Mouse (Mus musculus) forebrain, embryonic 11.5 days (tissue): ENCODE measurements around the gene Gnaq. TPM values are rescaled to one million over a fixed set of nuclear protein-coding genes. Genes with fewer than 3 reads are reported as not detected.

ENCODE experiments used
- ATAC-seq: fragments of 200-750 bp; cut with Nextera tagmentation; replicated peaks from 2 replicates; pipeline ENCODE4 v1.8.0; 2017; ENCODE audit warnings: moderate TSS enrichment; ENCODE audit not compliant: low FRiP score
- DNase-seq: peaks from one replicate; pipeline ENCODE4 v3.0.0-alpha.2; 2017; ENCODE audit warnings: low spot score
- H3K27ac ChIP-seq: fragments of 300-500 bp; sonication (generic); 2 replicates; pipeline ENCODE4 v1.5.1; 2014; ENCODE audit warnings: low read depth, low read length
- H3K27me3 ChIP-seq: fragments of 300-500 bp; sonication (generic); 2 replicates; pipeline ENCODE4 v1.6.1; 2014; ENCODE audit warnings: mild to moderate bottlenecking, low read length, mixed read lengths; ENCODE audit not compliant: control insufficient read depth, insufficient read depth
- H3K36me3 ChIP-seq: fragments of 300-500 bp; sonication (generic); 2 replicates; pipeline ENCODE4 v1.6.1; 2014; ENCODE audit warnings: mild to moderate bottlenecking, low read length, moderate library complexity, mixed read lengths; ENCODE audit not compliant: control insufficient read depth, insufficient read depth
- H3K4me1 ChIP-seq: fragments of 300-500 bp; sonication (generic); replicated peaks from 2 replicates; pipeline ENCODE4 v1.6.1; 2014; ENCODE audit warnings: low read length, mixed read lengths; ENCODE audit not compliant: control insufficient read depth, insufficient read depth
- H3K4me2 ChIP-seq: fragments of 300-500 bp; sonication (generic); 2 replicates; pipeline ENCODE4 v1.6.1; 2014; ENCODE audit warnings: low read depth, mild to moderate bottlenecking, low read length, moderate library complexity, mixed read lengths; ENCODE audit not compliant: severe bottlenecking
- H3K4me3 ChIP-seq: fragments of 300-500 bp; sonication (generic); 2 replicates; pipeline ENCODE4 v1.5.1; 2014; ENCODE audit warnings: low read depth, low read length
- H3K9ac ChIP-seq: fragments of 300-500 bp; sonication (generic); 2 replicates; pipeline ENCODE4 v1.6.1; 2014; ENCODE audit warnings: low read length
- H3K9me3 ChIP-seq: fragments of 300-500 bp; sonication (generic); 2 replicates; pipeline ENCODE4 v1.6.1; 2016; ENCODE audit warnings: low read length, mixed read lengths; ENCODE audit not compliant: control insufficient read depth
- WGBS: fragments of 180-500 bp; shearing (Covaris S2); extraction: QIAGEN DNeasy Blood & Tissue Kit; methylation state at CpG from one replicate; pipeline ENCODE4 v1.1.7; 2014; 5-methylcytosine and 5-hydroxymethylcytosine counted together
- polyA plus RNA-seq: library from polyadenylated mRNA; unstranded; fragments of >200 nt; fragmentation: Nextera tagmentation; extraction: Ambion mirVana; gene quantifications from 2 replicates; pipeline ENCODE4 v1.2.1, GENCODE M21; 2014

Gene Gnaq
- polyA plus RNA-seq, 1 experiment from 2014 or later: 19.7 TPM

DNA sequence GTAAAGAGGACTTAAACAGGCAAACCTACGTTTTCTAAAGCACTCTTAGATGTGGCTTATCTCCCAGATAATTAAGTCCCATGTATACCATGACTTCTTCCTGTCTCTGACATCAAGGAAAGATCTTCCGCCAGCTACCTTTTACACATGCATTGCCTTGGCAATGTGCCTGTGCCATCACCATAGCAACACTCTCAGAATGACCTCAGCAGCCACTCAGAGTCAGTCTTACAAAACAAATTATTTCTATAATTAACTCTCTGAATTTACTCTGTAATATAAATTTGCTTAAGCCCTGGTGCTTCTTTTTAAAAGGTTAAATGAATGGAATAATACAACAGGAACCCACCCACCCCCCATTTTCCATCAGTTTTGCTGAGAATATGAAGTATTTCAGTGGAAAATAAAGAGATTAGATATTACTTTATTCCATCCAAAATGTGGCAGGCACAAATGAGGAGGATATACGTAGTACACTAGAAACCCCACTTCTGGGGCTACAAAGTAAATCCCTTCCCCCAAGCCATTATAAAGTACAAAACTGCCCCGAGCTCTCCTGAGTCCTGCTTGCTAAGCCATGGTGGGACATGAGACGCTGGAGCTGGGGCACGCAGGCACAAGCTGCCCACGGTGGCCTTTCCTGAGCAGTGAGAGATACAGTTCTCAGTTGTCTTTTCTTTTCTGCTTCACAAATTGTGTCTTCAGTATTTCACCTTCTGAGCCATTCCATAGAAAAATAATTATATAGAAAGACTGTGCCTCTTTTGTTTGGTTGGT, 195.6 kb downstream of the Gnaq start:
- peak; percentile 74 for DNase-seq
- 0 out of 2 replicates have a peak overlapping the region, but pooled peaks have one; percentile 8 for H3K4me2 ChIP-seq

DNA sequence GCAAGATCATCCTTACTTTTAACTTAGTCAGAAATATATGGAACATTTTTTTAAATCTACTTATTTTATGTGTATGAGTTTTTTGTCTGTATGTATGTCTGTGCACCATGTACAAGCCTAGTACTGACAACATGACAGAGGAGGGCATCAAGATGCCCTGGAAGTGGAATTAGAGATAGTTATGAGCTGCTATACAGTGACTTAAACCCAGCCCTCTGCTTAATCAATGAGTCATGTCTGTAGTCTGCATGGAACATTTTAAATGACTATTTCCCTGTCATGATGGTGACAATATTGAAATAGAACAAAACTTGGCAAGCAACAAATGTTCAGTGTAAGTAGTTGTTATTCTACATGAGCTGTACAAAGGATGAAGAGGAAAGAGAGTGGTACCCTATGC, 196.4 kb downstream of the Gnaq start:
- ATAC-seq (no peak), DNase-seq (no peak)
- H3K4me2 ChIP-seq: no peak overlapping the region
- no peak overlapping the region for H3K27ac ChIP-seq
- no peak overlapping the region for H3K4me3 ChIP-seq
- H3K9ac ChIP-seq: no peak overlapping the region
- H3K4me1 ChIP-seq: peaks cover 9% of the 10 kb centered on the region; the same call in 1 of the 2 replicates
- H3K9me3 ChIP-seq: no peaks in the 10 kb centered on the region
- no peaks in the 10 kb centered on the region for H3K27me3 ChIP-seq
- no peaks in the 10 kb centered on the region for H3K36me3 ChIP-seq

More for the DNA sequence above, 195.6 kb downstream of the Gnaq start:
- H3K4me3 ChIP-seq: no peak overlapping the region
- ATAC-seq: peak; percentile 84
- H3K9ac ChIP-seq: no peak overlapping the region
- H3K27ac ChIP-seq: 0 out of 2 replicates have a peak overlapping the region, but pooled peaks have one; percentile 27
- peaks cover 9% of the 10 kb centered on the region; the same call in 1 of the 2 replicates for H3K4me1 ChIP-seq
- no peaks in the 10 kb centered on the region for H3K9me3 ChIP-seq
- H3K27me3 ChIP-seq: no peaks in the 10 kb centered on the region
- WGBS: 40% methylated on average over 7 of the region's 7 CpGs
- H3K36me3 ChIP-seq: no peaks in the 10 kb centered on the region

DNA sequence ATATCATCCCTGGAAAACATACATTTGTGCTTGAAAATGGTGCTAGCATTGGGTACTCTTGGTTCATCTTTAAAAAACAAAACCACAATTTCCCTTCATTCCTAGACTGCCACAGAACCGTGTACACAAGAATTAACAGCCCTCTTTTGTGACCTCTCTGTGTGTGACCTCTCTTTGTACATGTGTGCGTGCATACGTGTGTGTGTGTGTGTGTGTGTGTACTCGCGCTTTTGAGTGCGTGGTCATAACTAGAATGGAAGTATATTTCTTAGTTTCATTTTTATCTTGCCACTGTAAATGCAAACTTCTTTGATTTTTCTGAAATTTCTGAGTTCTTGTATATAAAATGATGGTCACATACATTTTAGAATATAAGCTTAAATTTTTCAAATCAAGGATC, 197.0 kb downstream of the Gnaq start:
- Histone ChIP-seq H3K4me1 (peaks cover 9% of the 10 kb centered on the region; the same call in 1 of the 2 replicates), H3K27me3 (no peaks in the 10 kb centered on the region), H3K4me2 (no peak overlapping the region), H3K36me3 (no peaks in the 10 kb centered on the region), H3K9me3 (no peaks in the 10 kb centered on the region), H3K9ac (no peak overlapping the region), H3K4me3 (no peak overlapping the region), H3K27ac (no peak overlapping the region)
- ATAC-seq: no peak
- DNase-seq: no peak
- 89% methylated on average over 6 of the region's 6 CpGs for WGBS

DNA sequence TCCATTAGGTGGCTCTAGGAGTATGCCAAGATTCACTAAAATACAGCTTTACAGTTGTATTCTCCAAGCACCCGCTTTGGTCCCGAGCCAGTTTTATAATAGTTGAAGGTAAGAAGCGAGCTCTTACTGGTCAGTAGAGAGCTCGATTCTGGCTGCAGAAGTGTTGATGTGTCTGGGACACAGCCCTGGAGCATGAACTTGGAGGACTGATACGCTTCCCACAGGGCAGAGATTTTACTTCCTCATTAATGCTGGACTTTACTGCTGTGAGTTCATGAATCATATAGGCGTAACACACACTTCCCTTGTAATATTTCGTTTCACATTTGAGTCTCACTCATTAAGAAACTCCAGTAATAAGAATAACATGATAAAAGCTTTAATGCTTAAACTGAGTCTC, 197.5 kb downstream of the Gnaq start:
- Histone ChIP-seq H3K4me2 (no peak overlapping the region), H3K4me3 (no peak overlapping the region), H3K27me3 (no peaks in the 10 kb centered on the region), H3K9me3 (no peaks in the 10 kb centered on the region), H3K27ac (no peak overlapping the region), H3K36me3 (no peaks in the 10 kb centered on the region), H3K9ac (no peak overlapping the region), H3K4me1 (peaks cover 9% of the 10 kb centered on the region; the same call in 1 of the 2 replicates)
- WGBS: 94% methylated on average over 7 of the region's 7 CpGs
- DNase-seq (no peak), ATAC-seq (no peak)

DNA sequence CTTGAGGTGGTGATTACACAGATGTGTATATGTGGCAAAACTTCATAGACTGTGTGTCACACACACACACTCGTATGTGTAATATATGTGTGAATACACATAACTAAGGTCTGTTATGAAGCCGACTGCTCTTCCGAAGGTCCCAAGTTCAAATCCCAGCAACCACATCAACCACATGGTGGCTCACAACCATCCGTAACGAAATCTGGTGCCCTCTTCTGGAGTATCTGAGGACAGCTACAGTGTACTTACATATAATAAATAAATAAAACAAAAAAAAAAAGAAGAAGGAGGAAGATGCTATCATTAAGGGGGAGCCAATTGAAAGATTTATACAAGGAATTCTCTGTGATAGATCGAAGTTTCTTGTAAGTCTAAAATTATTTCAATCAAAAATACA, 198.4 kb downstream of the Gnaq start:
- WGBS: 94% methylated on average over 6 of the region's 6 CpGs
- Histone ChIP-seq H3K4me2 (no peak overlapping the region), H3K27ac (no peak overlapping the region), H3K4me3 (no peak overlapping the region), H3K36me3 (no peaks in the 10 kb centered on the region), H3K9ac (no peak overlapping the region), H3K4me1 (peaks cover 7% of the 10 kb centered on the region; the same call in 1 of the 2 replicates), H3K27me3 (no peaks in the 10 kb centered on the region), H3K9me3 (no peaks in the 10 kb centered on the region)
- DNase-seq: no peak
- no peak for ATAC-seq

DNA sequence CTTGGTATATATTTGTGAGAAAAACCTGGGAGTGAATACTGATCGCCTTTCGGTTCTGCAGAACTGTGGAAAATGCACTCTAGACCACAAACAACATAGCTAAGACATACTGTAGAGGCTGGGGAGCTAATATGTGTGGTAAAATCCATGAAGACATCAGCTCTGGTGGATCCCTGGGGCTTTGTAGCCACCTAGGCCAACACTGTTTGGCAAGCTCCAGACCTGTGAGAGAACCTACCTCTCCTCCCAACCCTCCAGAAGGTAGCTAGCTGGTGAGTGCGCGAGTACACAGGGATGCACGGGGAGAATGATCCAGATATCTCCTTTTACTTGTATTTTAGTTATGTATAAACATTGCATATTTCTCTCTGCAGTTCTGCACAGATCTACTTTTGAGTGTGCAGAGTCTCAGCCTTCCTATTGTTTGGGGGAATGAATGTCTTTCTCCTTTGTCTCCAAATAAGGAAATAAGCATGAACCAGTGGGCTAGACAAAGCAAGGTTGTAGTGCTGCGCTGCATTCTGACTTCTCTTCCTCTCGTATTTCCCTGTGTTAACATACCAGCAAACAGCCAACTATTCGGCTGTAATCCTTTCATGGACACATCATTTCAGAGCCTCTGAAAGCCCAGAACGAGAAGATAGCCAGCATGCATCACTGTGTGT, 205.4 kb downstream of the Gnaq start:
- Histone ChIP-seq H3K27me3 (no peaks in the 10 kb centered on the region), H3K9ac (no peak overlapping the region), H3K4me1 (no peaks in the 10 kb centered on the region), H3K4me3 (no peak overlapping the region), H3K36me3 (no peaks in the 10 kb centered on the region; the same call in 1 of the 2 replicates), H3K4me2 (no peak overlapping the region), H3K27ac (no peak overlapping the region), H3K9me3 (no peaks in the 10 kb centered on the region)
- no peak for ATAC-seq
- DNase-seq: no peak
- 88% methylated on average over 9 of the region's 9 CpGs for WGBS

DNA sequence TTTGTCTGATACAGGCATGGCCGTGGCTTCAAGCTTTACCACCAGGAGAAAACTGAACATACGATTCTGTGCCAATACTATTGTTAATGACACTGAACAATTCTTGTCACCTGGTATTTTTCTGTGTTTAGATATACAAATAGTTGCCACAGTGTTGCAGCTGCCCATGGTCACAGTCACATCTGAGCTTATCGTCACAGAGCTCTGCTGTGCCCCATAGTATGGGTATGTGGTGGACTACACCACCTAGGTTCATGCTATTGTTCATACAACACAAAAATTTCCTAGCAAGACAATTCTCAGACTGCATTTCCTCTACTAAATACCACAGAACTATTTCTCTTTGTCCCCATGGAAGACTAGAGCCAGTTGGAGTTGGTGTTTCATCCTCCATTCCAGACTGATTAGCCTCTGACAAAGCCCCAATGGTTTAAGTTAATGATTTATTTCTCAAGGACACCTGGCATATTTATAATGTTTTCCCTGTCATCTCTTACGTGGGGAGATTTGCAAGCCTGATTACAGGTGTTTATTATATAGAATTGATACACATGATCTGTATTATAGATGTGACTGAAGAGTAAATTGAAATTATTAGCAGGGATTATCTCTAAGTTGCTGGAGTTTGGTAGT, 207.4 kb downstream of the Gnaq start:
- H3K4me2 ChIP-seq: no peak overlapping the region
- ATAC-seq (no peak), DNase-seq (no peak)
- H3K27me3 ChIP-seq: no peaks in the 10 kb centered on the region
- H3K36me3 ChIP-seq: no peaks in the 10 kb centered on the region; the same call in 1 of the 2 replicates
- H3K9me3 ChIP-seq: no peaks in the 10 kb centered on the region
- H3K4me1 ChIP-seq: no peaks in the 10 kb centered on the region
- no peak overlapping the region for H3K9ac ChIP-seq
- H3K27ac ChIP-seq: no peak overlapping the region
- H3K4me3 ChIP-seq: no peak overlapping the region
- WGBS: 92% methylated on average over 4 of the region's 4 CpGs

DNA sequence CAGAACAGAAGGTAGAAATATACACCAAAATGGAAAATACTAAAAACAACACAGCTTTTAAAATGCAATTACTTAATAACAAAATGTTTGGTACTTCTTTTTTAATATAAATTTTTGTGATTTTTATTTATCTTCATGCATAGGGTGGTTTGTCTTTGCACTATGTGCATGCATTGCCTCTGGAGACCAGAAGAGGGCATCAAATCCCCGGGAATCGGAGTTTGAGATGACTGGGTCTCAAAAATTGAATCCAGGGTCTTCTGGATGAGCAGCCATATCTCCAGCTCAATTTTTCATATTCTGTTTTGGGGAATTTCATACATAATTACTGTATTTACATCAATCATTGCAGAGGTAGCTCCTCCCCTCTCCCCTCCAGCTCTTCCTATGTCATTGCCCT, 210.1 kb downstream of the Gnaq start:
- no peaks in the 10 kb centered on the region for H3K4me1 ChIP-seq
- no peaks in the 10 kb centered on the region for H3K27me3 ChIP-seq
- H3K4me2 ChIP-seq: no peak overlapping the region
- ATAC-seq: no peak
- DNase-seq: peak; percentile 51
- no peak overlapping the region for H3K4me3 ChIP-seq
- WGBS: 53% methylated on average over 2 of the region's 2 CpGs
- H3K27ac ChIP-seq: no peak overlapping the region
- H3K36me3 ChIP-seq: no peaks in the 10 kb centered on the region; the same call in 1 of the 2 replicates
- no peak overlapping the region for H3K9ac ChIP-seq
- H3K9me3 ChIP-seq: no peaks in the 10 kb centered on the region
